Mouse (Mus musculus) liver, embryonic 11.5 days (tissue): ENCODE results near the gene Isca1. TPM values are rescaled to one million over a fixed set of nuclear protein-coding genes. Genes with fewer than 3 reads are reported as not detected.
"Not testable (repeated sequence)": the region's sequence is repeated elsewhere in the genome, so short reads cannot be mapped to it uniquely, and the experiment has no call there.

Experiments
- ATAC-seq: fragments of 200-750 bp; cut with Nextera tagmentation; replicated peaks from 2 replicates; pipeline ENCODE4 v1.8.0; 2017; ENCODE audit warnings: moderate number of reproducible peaks, mild to moderate bottlenecking, moderate TSS enrichment, moderate library complexity; ENCODE audit not compliant: low FRiP score
- DNase-seq: peaks from one replicate; pipeline ENCODE4 v3.0.0-alpha.2; 2017; ENCODE audit warnings: low spot score
- H3K27ac ChIP-seq: fragments of 300-500 bp; sonication (generic); 2 replicates; pipeline ENCODE4 v1.5.1; 2014; ENCODE audit warnings: mild to moderate bottlenecking, low read depth, low read length, control low read depth
- H3K27me3 ChIP-seq: fragments of 300-500 bp; sonication (generic); replicated peaks from 2 replicates; pipeline ENCODE4 v1.6.1; 2014; ENCODE audit warnings: low read length, mixed read lengths; ENCODE audit not compliant: control insufficient read depth, insufficient read depth
- H3K36me3 ChIP-seq: fragments of 300-500 bp; sonication (generic); 2 replicates; pipeline ENCODE4 v1.6.1; 2014; ENCODE audit warnings: mild to moderate bottlenecking, low read length, moderate library complexity, mixed read lengths; ENCODE audit not compliant: control insufficient read depth, insufficient read depth
- H3K4me1 ChIP-seq: fragments of 300-500 bp; sonication (generic); replicated peaks from 2 replicates; pipeline ENCODE4 v1.6.1; 2014; ENCODE audit warnings: low read length, mixed read lengths; ENCODE audit not compliant: control insufficient read depth, insufficient read depth
- H3K4me2 ChIP-seq: fragments of 300-500 bp; sonication (generic); 2 replicates; pipeline ENCODE4 v1.6.1; 2014; ENCODE audit warnings: mild to moderate bottlenecking, control low read depth, moderate library complexity
- H3K4me3 ChIP-seq: fragments of 300-500 bp; sonication (generic); 2 replicates; pipeline ENCODE4 v1.5.1; 2014; ENCODE audit warnings: low read depth, low read length, control low read depth
- H3K9ac ChIP-seq: fragments of 300-500 bp; sonication (generic); 2 replicates; pipeline ENCODE4 v1.6.1; 2014; ENCODE audit warnings: low read depth, low read length, control low read depth
- H3K9me3 ChIP-seq: fragments of 300-500 bp; sonication (generic); 2 replicates; pipeline ENCODE4 v1.6.1; 2016; ENCODE audit warnings: low read length, inconsistent platforms, mixed read lengths; ENCODE audit not compliant: control insufficient read depth
- WGBS: fragments of 180-500 bp; shearing (Covaris S2); extraction: QIAGEN DNeasy Blood & Tissue Kit; methylation state at CpG from one replicate; pipeline ENCODE4 v1.1.7; 2014; 5-methylcytosine and 5-hydroxymethylcytosine counted together
- polyA plus RNA-seq: library from polyadenylated mRNA; unstranded; fragments of >200 nt; fragmentation: Nextera tagmentation; extraction: Ambion mirVana; gene quantifications from 2 replicates; pipeline ENCODE4 v1.2.1, GENCODE M21; 2014

The Isca1 gene
- polyA plus RNA-seq, 1 experiment from 2014 or later, result 173 TPM

DNA sequence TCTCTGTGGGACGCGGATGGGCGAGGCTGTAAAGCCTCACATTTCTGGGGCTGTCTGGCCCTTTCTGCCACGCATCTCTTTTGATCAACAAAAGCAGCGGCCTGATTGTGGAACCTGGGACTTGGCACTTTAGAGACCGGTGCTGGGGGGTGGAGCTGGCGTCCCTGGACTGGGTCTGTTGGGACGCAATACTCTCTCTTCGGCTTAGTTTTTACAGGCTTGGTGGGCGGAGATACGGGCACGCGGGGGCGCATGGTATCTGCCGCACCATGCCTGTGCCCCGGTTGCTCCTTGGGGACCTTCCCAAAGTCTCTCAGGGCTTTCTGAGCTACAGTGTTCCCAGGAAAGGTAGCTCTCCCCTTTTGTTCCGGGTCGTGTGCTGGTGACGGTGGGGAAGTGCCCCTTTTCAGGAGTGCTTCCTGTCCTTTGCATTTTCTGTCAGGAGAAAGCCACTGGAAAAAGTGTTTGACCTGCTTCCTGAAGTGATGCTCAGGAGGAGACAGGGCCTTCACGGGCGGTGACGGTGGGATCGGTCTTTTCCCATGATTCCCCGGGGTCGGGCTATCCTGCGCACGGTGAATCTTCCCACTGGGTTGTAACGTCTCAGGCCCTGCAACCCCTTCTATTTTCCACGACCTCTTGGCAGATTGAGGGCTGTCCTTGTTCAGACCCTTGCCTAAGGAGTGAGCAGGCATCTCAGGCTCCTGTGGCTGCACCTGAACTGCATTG is 43.3 kb downstream of the Isca1 start:
- no peak for DNase-seq

DNA sequence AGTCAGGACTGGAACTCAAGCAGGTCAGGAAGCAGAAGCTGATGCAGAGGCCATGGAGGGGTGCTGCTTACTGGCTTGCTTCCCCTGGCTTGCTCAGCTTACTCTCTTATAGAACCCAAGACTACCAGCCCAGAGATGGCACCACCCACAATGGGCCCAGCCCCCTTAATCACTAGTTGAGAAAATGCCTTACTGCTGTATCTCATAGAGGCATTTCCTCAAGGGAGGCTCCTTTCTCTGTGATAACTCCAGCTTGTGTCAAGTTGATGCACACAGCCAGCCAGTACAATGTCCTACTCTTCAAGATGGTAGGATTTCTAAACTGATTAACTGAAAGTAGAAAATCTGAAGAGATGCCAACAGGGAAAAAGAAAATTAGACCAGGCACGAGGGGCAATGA is 47.5 kb downstream of the Isca1 start:
- Histone ChIP-seq H3K4me1 (peaks cover 19% of the 10 kb centered on the region), H3K27me3 (peaks cover 10% of the 10 kb centered on the region)
- not testable (repeated sequence) for H3K9ac ChIP-seq, DNase-seq, H3K36me3 ChIP-seq, H3K4me2 ChIP-seq, H3K4me3 ChIP-seq, H3K9me3 ChIP-seq, H3K27ac ChIP-seq
- ATAC-seq, result peak; percentile 53; the same call in 1 of the 2 replicates
- WGBS, result 68% methylated on average over 1 of the region's 1 CpGs

More for the DNA sequence above, 43.3 kb downstream of the Isca1 start:
- H3K4me1 ChIP-seq, result peaks cover 16% of the 10 kb centered on the region
- no peaks in the 10 kb centered on the region for H3K9me3 ChIP-seq
- WGBS, result 25% methylated on average over 29 of the region's 29 CpGs
- peak overlapping the region; percentile 43 for H3K4me2 ChIP-seq
- H3K27ac ChIP-seq, result no peak overlapping the region
- no peaks in the 10 kb centered on the region for H3K36me3 ChIP-seq
- ATAC-seq, result no peak
- H3K9ac ChIP-seq, result peak overlapping the region; percentile 21; the same call in 1 of the 2 replicates
- peaks cover 13% of the 10 kb centered on the region for H3K27me3 ChIP-seq
- no peak overlapping the region for H3K4me3 ChIP-seq

DNA sequence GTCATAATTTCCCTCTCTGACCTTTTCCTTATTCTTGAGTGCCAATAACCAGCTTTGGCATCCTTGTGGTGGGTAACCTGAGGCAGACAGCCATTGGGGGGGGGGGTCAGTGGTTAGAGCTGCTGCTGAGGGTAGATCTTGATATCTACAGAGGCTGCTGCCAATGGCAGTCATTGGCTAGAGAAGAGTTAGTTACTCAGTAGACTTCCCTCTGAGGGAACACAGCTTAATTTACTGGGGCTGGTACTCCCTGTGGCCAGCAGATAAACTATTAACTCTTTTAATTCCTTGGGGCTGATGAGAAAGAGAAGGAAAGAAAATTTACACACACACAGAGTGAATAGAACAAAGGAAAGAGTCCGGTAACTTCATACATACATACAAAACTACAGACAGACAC is 50.1 kb downstream of the Isca1 start:
- no peak overlapping the region for H3K9ac ChIP-seq
- peaks cover under 1% of the 10 kb centered on the region; the same call in 1 of the 2 replicates for H3K27me3 ChIP-seq
- no peak for DNase-seq
- H3K4me3 ChIP-seq, result no peak overlapping the region
- peak; percentile 72 for ATAC-seq
- H3K4me2 ChIP-seq, result peak overlapping the region; percentile 10; the same call in 1 of the 2 replicates
- H3K27ac ChIP-seq, result no peak overlapping the region
- no peaks in the 10 kb centered on the region for H3K9me3 ChIP-seq
- 89% methylated on average over 1 of the region's 1 CpGs for WGBS
- peaks cover 13% of the 10 kb centered on the region; the same call in 1 of the 2 replicates for H3K4me1 ChIP-seq
- no peaks in the 10 kb centered on the region for H3K36me3 ChIP-seq

DNA sequence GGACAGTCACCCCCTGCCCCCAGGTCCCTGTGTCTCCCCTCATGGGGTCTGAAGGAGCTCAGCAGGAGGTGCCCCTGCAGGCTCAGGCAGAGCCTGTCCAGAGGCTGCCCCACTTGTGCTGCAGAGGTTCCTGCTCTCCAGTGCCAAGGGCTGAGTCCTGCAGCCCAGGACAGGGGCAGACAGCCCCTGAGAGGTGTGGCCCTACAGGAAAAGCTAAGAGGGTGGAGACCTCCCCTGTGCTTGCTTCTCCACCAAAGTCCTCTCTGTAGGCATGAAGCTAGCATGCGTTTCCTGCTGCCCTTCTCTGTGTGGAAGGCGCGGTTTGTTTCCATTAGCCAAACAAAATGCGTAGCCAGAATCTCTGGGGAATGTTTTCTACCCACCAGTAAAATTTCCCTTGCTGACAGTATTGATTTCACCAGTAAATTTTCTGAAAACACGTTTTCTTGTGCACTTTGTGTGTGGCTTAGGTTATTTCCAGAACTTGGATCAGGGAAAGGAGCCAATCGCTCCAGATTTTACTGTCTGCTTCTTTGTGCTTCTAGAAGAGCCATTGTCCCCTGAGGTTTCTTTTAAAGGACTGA is 50.7 kb downstream of the Isca1 start:
- not testable (repeated sequence) for DNase-seq, H3K27ac ChIP-seq, H3K4me3 ChIP-seq, H3K9me3 ChIP-seq, H3K36me3 ChIP-seq, H3K9ac ChIP-seq, H3K27me3 ChIP-seq
- WGBS, result 35% methylated on average over 6 of the region's 6 CpGs
- H3K4me2 ChIP-seq, result peak overlapping the region; percentile 10
- ATAC-seq, result peak; percentile 59
- H3K4me1 ChIP-seq, result peaks cover 13% of the 10 kb centered on the region; the same call in 1 of the 2 replicates

DNA sequence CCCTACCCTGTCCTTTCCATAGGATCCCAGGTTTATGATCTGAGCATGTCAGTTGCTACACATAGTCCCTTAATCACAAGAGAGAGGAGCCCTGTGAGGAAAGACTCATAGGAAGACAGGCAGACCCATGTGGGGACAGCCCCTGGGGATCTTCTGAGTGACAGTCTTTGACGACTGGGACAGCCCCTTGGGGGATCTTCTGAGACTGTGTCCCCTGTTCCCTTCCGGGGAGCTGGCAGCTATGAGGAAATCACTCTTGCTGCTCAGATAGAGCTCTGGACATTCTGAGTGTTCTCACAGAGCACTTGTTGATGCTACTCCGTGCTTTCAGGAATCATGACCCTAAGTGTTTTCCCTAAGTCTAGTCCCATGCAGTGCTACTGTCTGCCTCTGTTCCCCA is 55.9 kb downstream of the Isca1 start:
- H3K9ac ChIP-seq, result no peak overlapping the region
- H3K36me3 ChIP-seq, result no peaks in the 10 kb centered on the region
- WGBS, result 44% methylated on average over 3 of the region's 3 CpGs
- no peak for ATAC-seq
- no peak overlapping the region for H3K4me2 ChIP-seq
- H3K27me3 ChIP-seq, result peaks cover 15% of the 10 kb centered on the region
- no peak overlapping the region for H3K4me3 ChIP-seq
- H3K9me3 ChIP-seq, result no peaks in the 10 kb centered on the region
- DNase-seq, result no peak
- H3K4me1 ChIP-seq, result no peaks in the 10 kb centered on the region; the same call in 1 of the 2 replicates
- no peak overlapping the region for H3K27ac ChIP-seq

DNA sequence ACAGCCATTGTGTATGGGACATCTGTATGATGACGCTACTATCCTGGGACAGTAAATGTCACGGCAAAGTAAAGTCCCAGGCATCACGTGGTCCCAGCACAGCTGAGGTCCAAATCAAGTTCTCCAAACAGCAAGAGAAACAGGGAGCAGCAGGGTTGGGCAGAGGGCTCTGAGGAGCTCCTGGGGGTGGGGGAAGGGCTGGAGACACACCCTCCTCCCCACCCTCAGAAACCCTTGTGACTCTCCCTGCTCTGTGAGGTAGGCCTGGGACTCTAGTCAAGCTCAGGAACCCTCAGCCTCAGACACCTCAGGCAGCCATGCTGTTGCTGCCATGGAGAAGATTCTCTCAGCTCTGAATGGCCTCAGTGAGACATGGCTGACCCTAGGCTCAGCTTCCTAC is 57.6 kb downstream of the Isca1 start, which contains the start of gene Spata31d1b:
Gene Spata31d1b, plus strand, starts transcription at position 301 of the 400 bp plus-strand sequence.
- DNase-seq, H3K9ac ChIP-seq, H3K4me2 ChIP-seq, H3K4me3 ChIP-seq, H3K4me1 ChIP-seq, H3K27ac ChIP-seq, H3K36me3 ChIP-seq, H3K9me3 ChIP-seq, ATAC-seq: not testable (repeated sequence)
- 66% methylated on average over 3 of the region's 3 CpGs for WGBS
- peaks cover 15% of the 10 kb centered on the region for H3K27me3 ChIP-seq

DNA sequence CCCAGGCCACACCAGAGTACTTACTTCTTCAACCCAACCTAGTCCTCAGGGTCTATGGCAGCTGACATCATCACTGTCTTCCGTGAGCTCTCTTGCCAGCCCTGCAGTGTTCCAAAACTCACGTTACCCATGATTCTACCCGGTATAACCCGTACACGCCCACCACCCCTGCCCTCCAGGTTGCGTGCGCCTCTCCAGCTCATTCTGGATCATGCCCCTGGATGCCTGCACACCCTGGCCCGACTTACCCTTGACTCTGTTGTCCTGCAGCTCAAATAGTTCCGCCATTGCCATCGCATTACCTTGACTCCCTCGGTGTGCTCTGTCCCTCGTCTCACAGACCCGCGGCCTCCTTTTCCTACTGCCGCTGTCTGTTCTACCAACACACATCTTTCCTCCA is 59.4 kb downstream of the Isca1 start, which contains the start of gene Spata31d1a:
Gene Spata31d1a, minus strand, starts transcription at position 101 of the 400 bp plus-strand sequence.
- no peak within 1 kb of the TSS for H3K4me2 ChIP-seq
- ATAC-seq (no peak), DNase-seq (no peak)
- no peaks in the 10 kb centered on the region for H3K9me3 ChIP-seq
- WGBS, result 83% methylated on average over 15 of the region's 15 CpGs
- H3K36me3 ChIP-seq, result no peaks in the 10 kb centered on the region
- no peak within 1 kb of the TSS for H3K27ac ChIP-seq
- no peaks in the 10 kb centered on the region for H3K4me1 ChIP-seq
- H3K4me3 ChIP-seq, result no peak within 1 kb of the TSS
- H3K9ac ChIP-seq, result no peak within 1 kb of the TSS
- peaks cover 16% of the 10 kb centered on the region for H3K27me3 ChIP-seq
